Mouse (Mus musculus): Measurements from ENCODE around the gene Eif1ax.
"Not testable (repeated sequence)": the region's sequence is repeated elsewhere in the genome, so short reads cannot be mapped to it uniquely, and the experiment has no call there.

Gene Eif1ax

GRCm38 (mm10) chrX:159371831-159372752, at the start of gene Eif1ax:
Gene Eif1ax (plus strand): TSS chrX:159372178.
- DNase-seq: peak; percentile 69 to 72

GRCm38 (mm10) chrX:159364506-159364905, 7.5 kb upstream of the Eif1ax start:
- DNase-seq: no peak

- no peak for DNase-seq
These were observed 771 bp downstream of the Eif1ax start for GRCm38 (mm10) chrX:159372753-159373144.

- DNase-seq: no peak
These were observed 15.1 kb downstream of the Eif1ax start for GRCm38 (mm10) chrX:159387105-159387504.

- peak; percentile 11 to 75 for DNase-seq
These were observed 17.0 kb downstream of the Eif1ax start for GRCm38 (mm10) chrX:159388953-159389352.

- DNase-seq: no peak
These were observed 18.5 kb downstream of the Eif1ax start for GRCm38 (mm10) chrX:159390347-159390962.

GRCm38 (mm10) chrX:159391239-159391638, 19.3 kb downstream of the Eif1ax start:
- DNase-seq: no peak

GRCm38 (mm10) chrX:159409253-159409652, 37.3 kb downstream of the Eif1ax start:
- peak; percentile 59 to 66 for DNase-seq

- peak; percentile 66 to 76 for DNase-seq
These were observed 42.3 kb downstream of the Eif1ax start, which contains the start of gene Map7d2 for GRCm38 (mm10) chrX:159414130-159414828. Gene Map7d2 (plus strand): TSS chrX:159414572.

- DNase-seq: peak; percentile 37 to 43
These were observed 43.1 kb downstream of the Eif1ax start for GRCm38 (mm10) chrX:159414829-159415673.

- not testable (repeated sequence) for DNase-seq
These were observed 58.5 kb downstream of the Eif1ax start for GRCm38 (mm10) chrX:159430507-159430906.
